Mouse (Mus musculus) cerebellum, adult 9-10 months (tissue): ENCODE data around the gene Ntrk2.
A peak's percentile ranks its signal among the peaks of the same experiment; 100 is the strongest.

Source experiments
- DNase-seq: peaks from one replicate; pipeline ENCODE4 v3.0.0; 2022

The Ntrk2 gene

DNA sequence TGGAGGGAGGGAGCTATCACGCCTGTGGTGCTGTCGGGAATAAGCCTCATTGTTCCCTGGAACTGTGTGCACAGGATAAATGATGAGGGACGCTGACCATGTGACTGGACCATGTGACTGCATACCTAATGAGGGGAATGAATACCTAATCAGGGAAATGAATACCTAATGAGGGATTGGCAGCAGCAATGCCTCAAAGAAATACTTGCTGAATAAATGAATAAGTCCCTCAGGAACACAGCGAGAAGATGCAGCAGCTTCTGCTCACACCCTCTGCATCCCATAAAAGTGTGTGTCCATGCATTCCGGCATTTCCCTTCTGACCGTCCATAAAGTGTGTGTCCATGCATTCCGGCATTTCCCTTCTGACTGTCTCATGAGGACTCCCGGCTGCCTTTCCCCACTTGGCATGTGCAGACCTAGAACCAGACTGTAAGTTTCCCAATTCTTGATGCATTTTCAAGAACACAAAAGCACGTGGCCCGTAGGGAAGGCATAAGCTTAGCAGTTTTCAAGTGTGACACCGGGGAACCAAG, 338.0 kb downstream of the Ntrk2 start:
- peak; percentile 33 for DNase-seq

DNA sequence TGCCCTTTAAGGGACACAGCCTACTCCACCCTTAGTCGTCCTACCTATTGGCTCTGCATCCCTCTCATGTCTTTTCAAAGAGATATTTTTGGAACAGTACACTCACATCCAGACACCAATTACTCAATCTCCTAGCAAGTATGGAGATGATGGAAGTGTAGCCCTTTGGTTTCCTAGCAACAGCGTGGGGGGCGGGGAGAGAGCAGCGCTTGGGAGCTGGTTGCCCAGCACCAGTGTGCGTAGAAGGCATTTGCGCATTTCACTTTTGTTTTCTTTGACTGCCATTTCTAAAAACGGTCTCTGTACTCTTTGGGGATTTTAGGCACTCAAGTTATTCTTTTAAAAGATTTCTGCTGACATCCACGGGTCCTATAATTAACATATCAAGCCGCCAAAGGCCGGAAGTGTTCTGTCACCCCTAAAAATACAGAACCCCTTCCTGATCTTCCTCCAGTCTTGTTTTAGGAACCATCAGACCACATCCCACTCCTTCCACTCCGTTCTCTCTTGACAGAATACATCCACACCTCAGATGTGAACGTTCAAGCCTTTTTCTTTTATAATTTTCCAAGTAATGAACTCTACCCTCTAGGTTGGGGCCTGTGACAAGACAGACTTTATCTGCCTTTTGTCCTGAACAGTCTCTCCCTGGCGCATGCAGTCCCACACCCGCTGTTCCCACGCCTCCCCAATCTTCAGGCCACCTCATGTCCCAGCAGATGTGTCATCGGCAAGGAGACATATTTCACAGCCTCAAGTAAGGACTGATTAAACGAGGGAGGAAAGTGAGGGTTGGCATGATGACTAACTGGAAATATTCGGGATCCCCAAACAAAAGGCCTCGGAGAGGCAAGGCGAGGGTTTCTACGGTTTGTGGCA, 339.5 kb downstream of the Ntrk2 start:
- DNase-seq = peak; percentile 30

DNA sequence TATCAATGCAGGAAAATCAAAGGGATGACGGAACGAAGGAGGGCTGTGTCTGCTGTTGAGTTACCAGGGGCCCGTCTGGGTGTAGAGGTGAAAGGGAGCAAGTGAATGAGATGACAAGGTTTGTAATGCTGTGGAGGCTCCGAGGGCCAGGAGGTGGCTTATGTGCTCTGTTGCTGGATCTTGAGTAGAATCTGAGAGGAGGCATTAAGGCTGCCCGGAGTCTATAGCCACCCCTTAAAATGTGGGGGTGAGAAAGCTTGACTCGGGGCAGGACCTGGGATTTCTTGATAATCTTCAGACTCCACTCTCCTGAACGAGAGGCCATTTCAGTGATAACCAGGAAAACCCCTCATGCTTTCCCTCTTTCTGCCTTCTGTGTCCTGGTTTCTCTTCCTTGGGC, 340.2 kb downstream of the Ntrk2 start:
- no peak for DNase-seq

DNA sequence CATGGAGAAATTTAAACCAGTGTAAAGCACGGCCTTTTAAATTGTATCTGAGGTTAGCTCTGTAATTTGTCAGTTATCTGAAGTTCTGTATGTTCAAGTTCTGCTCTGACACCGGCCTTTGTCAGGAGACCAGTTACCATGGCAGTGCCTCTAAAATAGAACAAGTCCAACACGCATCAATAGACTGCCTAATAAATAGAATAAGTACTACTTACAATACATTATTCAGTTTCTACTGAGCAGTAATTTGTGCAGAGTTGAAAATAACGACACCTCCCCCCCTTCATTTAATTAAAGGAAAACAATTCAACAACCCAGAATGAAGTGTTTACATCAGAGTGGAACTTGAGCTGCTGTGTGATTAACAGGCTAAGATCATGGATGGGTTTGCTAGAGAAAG, 341.6 kb downstream of the Ntrk2 start:
- DNase-seq = no peak

DNA sequence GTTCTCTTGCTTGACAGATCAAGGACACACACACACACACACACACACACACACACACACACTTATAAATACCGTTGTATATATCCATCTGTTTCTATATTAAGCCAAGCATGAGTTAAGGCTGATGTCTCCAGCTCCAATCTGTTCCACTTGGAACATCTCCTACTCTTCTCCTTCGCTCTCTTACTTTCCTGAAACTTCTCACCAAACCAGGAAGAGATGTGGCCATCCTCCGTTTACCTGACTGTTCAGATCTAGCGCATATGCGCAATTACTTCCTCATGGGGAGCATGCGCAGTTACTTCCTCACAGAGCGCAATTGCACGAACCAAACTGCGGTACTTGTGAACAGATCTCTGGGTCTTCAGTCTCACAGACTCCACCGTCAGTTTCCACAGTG, 342.4 kb downstream of the Ntrk2 start:
- DNase-seq = no peak

DNA sequence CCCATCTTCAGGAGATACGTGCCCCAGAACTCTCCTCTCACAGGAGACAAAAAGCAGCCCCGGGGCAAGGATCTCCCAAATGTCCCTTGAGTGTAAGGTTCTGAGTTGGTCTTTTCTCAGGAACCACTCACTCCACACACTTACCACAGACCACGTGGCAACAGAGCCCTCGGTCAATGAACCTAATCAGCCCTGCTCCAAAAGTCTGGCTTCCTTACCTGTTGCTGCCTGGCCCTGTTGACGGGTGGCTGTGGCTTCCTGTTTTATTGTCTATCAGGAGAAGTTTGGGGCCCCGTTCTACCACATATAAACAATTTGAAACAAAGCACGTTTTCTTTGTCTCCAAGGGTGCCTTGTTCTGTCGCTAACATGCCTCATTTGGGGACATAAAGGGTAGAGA, 357.6 kb downstream of the Ntrk2 start:
- DNase-seq = no peak

DNA sequence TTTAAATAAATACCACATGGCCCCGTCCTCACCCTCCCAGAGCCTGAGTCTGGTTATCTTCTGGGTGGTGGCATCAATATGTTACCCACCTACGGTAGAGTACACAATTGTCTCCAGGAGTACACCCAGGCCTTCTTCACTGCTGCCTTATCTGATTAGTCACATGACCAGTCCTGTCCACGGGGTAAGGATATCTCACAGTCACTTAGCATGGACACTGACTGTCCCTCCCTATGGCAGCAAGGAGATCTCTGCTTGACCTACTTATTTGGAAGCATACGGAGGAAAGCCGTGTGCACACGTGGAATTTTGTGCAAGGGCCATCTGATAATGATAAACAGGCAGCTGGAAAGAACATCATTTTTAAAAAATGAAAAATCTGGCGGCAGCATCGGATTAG, 367.5 kb downstream of the Ntrk2 start:
- no peak for DNase-seq

DNA sequence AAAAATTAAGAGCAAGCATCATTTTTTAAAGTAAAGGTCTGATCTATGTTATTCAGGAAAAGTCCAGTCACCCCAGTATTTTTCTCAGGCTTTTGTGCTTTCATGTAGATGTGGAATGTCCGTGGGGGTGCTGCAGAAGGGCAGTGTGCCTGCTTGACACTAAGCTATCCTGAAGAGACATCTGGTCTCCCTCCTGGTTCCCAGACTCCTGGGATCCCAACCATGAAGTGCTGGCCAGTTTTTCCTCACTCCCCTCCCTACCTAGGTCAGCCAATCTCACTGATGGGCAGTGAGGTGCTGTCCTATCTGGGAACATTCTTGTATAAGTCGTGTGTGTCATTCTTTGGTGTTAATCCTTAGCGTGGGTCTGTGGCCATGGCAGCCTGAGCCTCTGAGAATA, 369.7 kb downstream of the Ntrk2 start:
- DNase-seq = no peak

DNA sequence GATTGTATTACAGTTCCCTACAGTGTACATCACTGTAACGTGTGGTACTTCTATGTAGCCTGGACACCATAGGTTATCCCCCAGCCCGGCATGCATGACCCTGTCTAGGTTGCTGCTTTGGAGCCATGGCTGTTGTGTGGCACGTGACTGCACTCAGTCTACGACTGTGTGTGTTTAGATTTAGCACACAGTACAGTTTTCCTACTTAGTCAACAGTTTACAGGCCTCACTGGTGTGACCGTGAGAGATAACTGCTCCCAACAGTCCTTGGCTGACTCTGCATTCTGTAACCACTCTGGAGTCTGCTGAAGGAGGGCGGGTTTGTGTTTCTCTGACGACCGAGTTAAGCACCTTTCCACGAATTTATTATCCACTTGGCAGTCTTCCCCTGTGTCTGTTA, 370.1 kb downstream of the Ntrk2 start:
- DNase-seq = no peak

DNA sequence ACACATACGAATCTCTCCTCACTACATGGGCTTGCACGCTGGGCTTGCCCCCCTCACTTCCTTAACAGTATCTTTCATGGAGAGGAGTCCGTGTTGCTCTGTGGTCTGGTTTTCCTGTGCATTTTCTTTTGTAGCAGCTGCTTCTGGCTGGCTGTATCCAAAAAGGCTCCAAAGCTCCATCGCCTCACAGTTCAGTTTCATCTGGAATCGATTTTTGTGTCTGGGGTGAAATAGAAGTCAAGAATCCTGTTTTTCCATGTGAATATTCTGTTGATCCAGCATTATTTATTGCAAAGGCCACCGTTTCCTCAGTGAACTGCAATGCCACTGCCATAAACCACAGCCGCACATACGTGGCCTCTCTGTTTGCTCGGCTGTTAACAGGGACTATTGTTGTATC, 370.6 kb downstream of the Ntrk2 start:
- DNase-seq = no peak

DNA sequence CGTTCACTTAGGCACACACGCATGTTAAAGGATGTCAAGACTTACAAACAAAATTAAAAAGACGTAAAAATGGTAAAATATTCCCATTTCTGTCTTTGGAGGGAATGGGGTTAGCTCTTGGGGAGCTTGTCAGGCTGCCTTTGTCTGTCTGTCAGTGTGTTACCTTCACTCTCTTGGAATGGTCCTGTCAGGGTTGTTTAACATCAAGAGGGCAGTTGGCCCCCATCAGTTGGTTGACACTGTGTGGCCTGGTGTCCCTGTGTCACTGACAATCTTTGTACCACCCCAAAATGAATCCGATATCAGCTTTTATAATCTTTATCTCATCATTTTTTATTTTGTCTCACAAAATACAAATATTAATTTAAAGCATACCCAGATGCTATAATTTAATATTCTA, 373.6 kb downstream of the Ntrk2 start:
- DNase-seq = no peak

DNA sequence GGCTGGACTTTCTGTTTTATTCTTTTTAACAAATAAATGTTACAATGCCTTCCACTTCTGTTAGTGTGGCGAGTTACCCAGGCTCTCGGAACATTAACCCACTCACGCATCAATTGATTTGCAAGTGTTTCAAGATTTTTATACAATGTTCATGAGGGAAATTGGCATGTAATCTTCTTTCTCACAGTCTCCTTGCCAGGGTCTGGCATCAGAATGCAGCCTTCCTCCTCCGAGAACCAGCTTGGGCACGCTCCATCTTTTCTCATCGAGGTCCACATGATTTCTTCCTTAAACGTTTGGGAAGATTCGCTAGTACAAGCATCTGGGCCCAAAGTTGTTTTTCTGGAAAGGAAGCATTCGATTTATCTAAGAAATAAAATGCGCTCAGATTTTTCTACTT, 374.4 kb downstream of the Ntrk2 start:
- DNase-seq = no peak

DNA sequence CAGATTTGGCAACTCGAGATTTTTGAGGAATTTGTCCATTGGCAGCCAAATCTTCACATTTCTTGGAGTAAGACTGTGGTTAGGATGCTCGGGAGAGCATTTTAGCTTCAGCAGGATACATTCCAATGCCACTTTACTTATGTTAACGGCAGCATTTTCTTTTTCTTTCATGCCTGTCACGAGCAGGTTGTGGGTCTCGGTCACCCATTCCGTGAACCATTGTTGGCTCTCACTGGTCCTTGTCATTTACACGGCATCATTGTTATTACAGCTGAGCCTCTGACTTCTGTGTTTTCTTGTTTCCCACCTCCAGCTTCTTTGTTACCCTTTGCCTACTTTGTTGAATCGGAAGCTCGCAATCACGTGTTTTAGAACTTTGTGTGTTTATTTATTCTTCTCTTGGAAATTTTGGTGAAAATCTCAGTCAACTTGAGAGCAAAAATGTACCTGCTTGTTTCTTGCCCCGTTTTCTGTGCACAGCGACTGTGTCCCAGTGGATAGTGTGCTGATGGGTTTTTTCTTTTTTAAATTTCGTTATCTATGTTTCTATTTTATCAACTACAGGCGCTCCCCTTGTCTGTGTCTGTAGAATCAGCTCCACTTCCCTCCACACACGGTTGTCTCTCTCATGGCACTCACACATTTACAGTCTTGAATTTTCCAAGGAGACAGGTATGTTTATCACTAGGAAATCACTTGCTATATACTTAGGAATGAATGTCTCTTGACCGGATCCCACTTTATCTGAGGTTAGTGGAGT, 375.0 kb downstream of the Ntrk2 start:
- no peak for DNase-seq

DNA sequence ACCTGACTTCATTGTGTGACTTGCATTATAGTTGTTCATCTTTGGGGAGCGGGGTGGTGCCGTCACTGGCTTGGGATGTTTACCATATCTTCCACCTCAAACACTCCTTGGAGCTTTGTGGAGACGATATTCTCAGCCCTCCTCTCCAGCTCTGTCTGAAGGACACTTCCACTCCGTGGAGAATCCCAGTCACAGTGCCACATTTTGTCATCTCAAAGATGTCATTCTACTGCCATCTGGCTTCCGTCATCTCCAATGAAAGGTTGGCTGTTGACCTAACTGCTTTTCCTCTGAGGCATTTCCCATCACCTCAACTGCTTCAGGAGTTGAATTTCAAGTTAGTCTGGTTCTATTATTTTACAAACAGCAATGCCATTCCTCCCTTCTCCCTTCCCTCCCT, 376.3 kb downstream of the Ntrk2 start:
- peak; percentile 80 for DNase-seq
